Comparison of ENCODE assay signal across 13 mouse cellular contexts in the genomic region with DNA sequence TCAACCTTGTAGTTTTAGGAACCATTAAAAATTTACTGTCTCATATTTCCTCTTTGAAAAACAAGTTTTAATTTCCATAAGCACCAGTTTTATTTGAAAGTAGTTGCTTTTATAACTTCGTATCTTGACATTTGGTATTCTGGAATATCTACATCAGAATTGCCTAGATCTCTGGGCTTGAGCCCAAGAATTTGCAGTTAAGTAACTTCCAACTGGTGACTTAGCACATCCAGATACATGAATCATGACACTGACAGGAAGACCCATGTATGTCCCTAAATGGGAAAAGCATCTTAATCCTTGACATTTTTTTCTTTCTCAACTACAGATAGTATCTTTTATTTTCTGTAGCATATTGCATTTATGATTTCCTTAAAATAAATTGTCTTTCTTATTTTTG.
DNase-seq lines count a peak whose midpoint lies in the region.
"Had no signal": no experiment of that assay in that cellular context is flagged by ENCODE, and none has a peak within 500 bp of the region (broad histone marks: within the 10 kb centered on the region; RNA-seq: fewer than 3 reads in every experiment).

No protein-coding gene starts in this region.

- peak; percentile 46 to 66 for DNase-seq in frontal cortex, adult 2 months (ENCODE audit: extremely low spot score in 1 of 2, low spot score in 1 of 2)
- no peak for DNase-seq in frontal cortex, postnatal 10 days (ENCODE audit: low spot score in 2 of 2)
- peak; percentile 7 to 53 for DNase-seq in layer of hippocampus, adult 18-20 months (ENCODE audit: low spot score in 2 of 2)
- no peak for DNase-seq in layer of hippocampus, postnatal 36 days
- peak; percentile 15 for DNase-seq in right cerebral cortex, adult 18-20 months
- DNase-seq in right cerebral cortex, adult 2 months (ENCODE audit: low spot score in 2 of 2) = no peak
- peak; percentile 55 for DNase-seq in telencephalon, adult 2 months (ENCODE audit: low read depth, low spot score)
- DNase-seq in spleen, adult 12 weeks (ENCODE audit: low spot score) = no peak
- DNase-seq: cerebellum, adult 11-12 months; cerebellum, postnatal 10 days; gastrocnemius, postnatal 10 days; liver, embryonic 13.5 days; thymus, postnatal 14 days had no signal

Comparison
In these comparisons a context has a peak if more than half of its experiments do, and no peak if none do; other contexts are left out.
1. DNase-seq: peak in frontal cortex, adult 2 months (2 of 2), layer of hippocampus, adult 18-20 months (2 of 2), right cerebral cortex, adult 18-20 months (single experiment) and telencephalon, adult 2 months (single experiment); none in frontal cortex, postnatal 10 days (0 of 2), layer of hippocampus, postnatal 36 days (0 of 2), right cerebral cortex, adult 2 months (0 of 2) and spleen, adult 12 weeks (single experiment).